Mouse (Mus musculus) neural tube, embryonic 11.5 days (tissue): ENCODE measurements around the gene Tctn3. TPM values are rescaled to one million over a fixed set of nuclear protein-coding genes. Genes with fewer than 3 reads are reported as not detected.

ENCODE experiments used
- ATAC-seq: fragments of 200-750 bp; cut with Nextera tagmentation; 2 replicates; pipeline ENCODE4 v1.8.0; 2017; ENCODE audit warnings: moderate number of reproducible peaks, mild to moderate bottlenecking, moderate TSS enrichment, moderate library complexity; ENCODE audit not compliant: insufficient read depth, low FRiP score, low TSS enrichment
- DNase-seq: peaks from one replicate; pipeline ENCODE4 v3.0.0-alpha.2; 2015; ENCODE audit warnings: low spot score
- H3K27ac ChIP-seq: fragments of 300-500 bp; sonication (generic); 2 replicates; pipeline ENCODE4 v1.5.1; 2014; ENCODE audit warnings: low read depth, mild to moderate bottlenecking, low read length
- H3K27me3 ChIP-seq: fragments of 300-500 bp; sonication (generic); 2 replicates; pipeline ENCODE4 v1.6.1; 2014; ENCODE audit warnings: mild to moderate bottlenecking, low read length, mixed read lengths; ENCODE audit not compliant: control insufficient read depth, insufficient read depth
- H3K36me3 ChIP-seq: fragments of 300-500 bp; sonication (generic); 2 replicates; pipeline ENCODE4 v1.6.1; 2014; ENCODE audit warnings: mild to moderate bottlenecking, low read length, moderate library complexity, mixed read lengths; ENCODE audit not compliant: control insufficient read depth, insufficient read depth
- H3K4me1 ChIP-seq: fragments of 300-500 bp; sonication (generic); 2 replicates; pipeline ENCODE4 v1.6.1; 2014; ENCODE audit warnings: low read length, mixed read lengths; ENCODE audit not compliant: control insufficient read depth, insufficient read depth
- H3K4me2 ChIP-seq: fragments of 300-500 bp; sonication (generic); 2 replicates; pipeline ENCODE4 v1.6.1; 2014; ENCODE audit warnings: low read depth, mild to moderate bottlenecking, moderate library complexity
- H3K4me3 ChIP-seq: fragments of 300-500 bp; sonication (generic); 2 replicates; pipeline ENCODE4 v1.5.1; 2014; ENCODE audit warnings: low read depth, low read length
- H3K9ac ChIP-seq: fragments of 300-500 bp; sonication (generic); 2 replicates; pipeline ENCODE4 v1.6.1; 2014; ENCODE audit warnings: mild to moderate bottlenecking, low read length
- H3K9me3 ChIP-seq: fragments of 300-500 bp; sonication (generic); 2 replicates; pipeline ENCODE4 v1.6.1; 2016; ENCODE audit warnings: low read length; ENCODE audit not compliant: control insufficient read depth
- WGBS: fragments of 180-500 bp; shearing (Covaris S2); extraction: QIAGEN DNeasy Blood & Tissue Kit; methylation state at CpG from one replicate; pipeline ENCODE4 v1.1.7; 2014; 5-methylcytosine and 5-hydroxymethylcytosine counted together
- polyA plus RNA-seq: library from polyadenylated mRNA; unstranded; fragments of >200 nt; fragmentation: Nextera tagmentation; extraction: Ambion mirVana; gene quantifications from 2 replicates; pipeline ENCODE4 v1.2.1, GENCODE M21; 2014

Gene Tctn3
- polyA plus RNA-seq, 1 experiment from 2014 or later, result 10.0 TPM

GRCm38 (mm10) chr19:40548386-40548785 is 63.6 kb downstream of the Tctn3 start:
- no peak overlapping the region for H3K4me3 ChIP-seq
- no peak overlapping the region for H3K4me2 ChIP-seq
- no peak for ATAC-seq
- 83% methylated on average over 6 of the region's 6 CpGs for WGBS
- H3K36me3 ChIP-seq, result peaks cover 4% of the 10 kb centered on the region; the same call in 1 of the 2 replicates
- H3K27me3 ChIP-seq, result no peaks in the 10 kb centered on the region
- H3K4me1 ChIP-seq, result no peaks in the 10 kb centered on the region
- H3K9ac ChIP-seq, result no peak overlapping the region
- H3K27ac ChIP-seq, result no peak overlapping the region
- no peaks in the 10 kb centered on the region for H3K9me3 ChIP-seq
- no peak for DNase-seq

Other genes starting within 250 kb of the Tctn3 start
- 87.8 and 91.2 TPM in 2 replicates for gene Sorbs1, start 98.5 kb downstream of the Tctn3 start, polyA plus RNA-seq
- gene Aldh18a1, start 23.8 kb downstream of the Tctn3 start, polyA plus RNA-seq, result 73.8 and 78.2 TPM in 2 replicates
- 6.6 and 9.1 TPM in 2 replicates for gene Entpd1, start 133 bp upstream of the Tctn3 start, polyA plus RNA-seq
- gene Cc2d2b, start 136.5 kb upstream of the Tctn3 start, polyA plus RNA-seq, result 0.31 TPM in 1 of 2 replicates, not detected in the other
- 37.6 and 38.3 TPM in 2 replicates for gene Ccnj, start 219.0 kb upstream of the Tctn3 start, polyA plus RNA-seq